Mouse (Mus musculus) thymus, adult 2 months (tissue): ENCODE data around the gene Elof1. TPM values are rescaled to one million over a fixed set of nuclear protein-coding genes. Genes with fewer than 3 reads are reported as not detected.

ENCODE experiments used
- DNase-seq: peaks from one replicate; pipeline ENCODE4 v3.0.0; 2021
- H3K27ac ChIP-seq: fragments of 200-500 bp; 2 replicates; pipeline ENCODE4 v1.5.1; 2012; ENCODE audit warnings: low read length, control low read depth; ENCODE audit not compliant: control insufficient read depth, insufficient read depth
- H3K27me3 ChIP-seq: fragments of 200-500 bp; 2 replicates; pipeline ENCODE4 v1.6.1; 2012; ENCODE audit warnings: mild to moderate bottlenecking, low read length, moderate library complexity, mixed read lengths; ENCODE audit not compliant: control insufficient read depth, insufficient read depth
- H3K36me3 ChIP-seq: fragments of 200-500 bp; 2 replicates; pipeline ENCODE4 v1.6.1; 2012; ENCODE audit warnings: mild to moderate bottlenecking, low read length, moderate library complexity; ENCODE audit not compliant: control insufficient read depth, insufficient read depth
- H3K4me1 ChIP-seq: fragments of 200-500 bp; replicated peaks from 2 replicates; pipeline ENCODE4 v1.6.1; 2012; ENCODE audit warnings: low read length; ENCODE audit not compliant: control insufficient read depth, insufficient read depth
- H3K4me3 ChIP-seq: fragments of 200-500 bp; 2 replicates; pipeline ENCODE4 v1.5.1; 2012; ENCODE audit warnings: mild to moderate bottlenecking, low read length, control low read depth, moderate library complexity; ENCODE audit not compliant: control insufficient read depth, insufficient read depth
- CTCF ChIP-seq: fragments of 200-500 bp; IDR thresholded peaks from 2 replicates; pipeline ENCODE4 v1.5.1; 2012; ENCODE audit warnings: mild to moderate bottlenecking, control low read depth, low read length, moderate library complexity, borderline replicate concordance; ENCODE audit not compliant: control insufficient read depth, poor library complexity, insufficient read depth; ENCODE audit errors: extremely low read depth
- POLR2A ChIP-seq: fragments of 200-500 bp; IDR thresholded peaks from 2 replicates; pipeline ENCODE4 v1.6.1; 2012; ENCODE audit warnings: mild to moderate bottlenecking, low read length, control low read depth, moderate library complexity; ENCODE audit not compliant: control insufficient read depth, poor library complexity, insufficient read depth; ENCODE audit errors: extremely low read depth
- WGBS: fragments of 180-500 bp; shearing (Covaris S2); methylation state at CpG from one replicate; pipeline ENCODE4 v1.1.7; 2018; 5-methylcytosine and 5-hydroxymethylcytosine counted together
- polyA plus RNA-seq: library from polyadenylated mRNA; depleted of rRNA; stranded (reverse); fragments of >200 nt; gene quantifications from 2 replicates; pipeline ENCODE4 v1.2.3, GENCODE M21; 2012

Gene Elof1
- polyA plus RNA-seq, 1 experiment = 205 TPM

DNA sequence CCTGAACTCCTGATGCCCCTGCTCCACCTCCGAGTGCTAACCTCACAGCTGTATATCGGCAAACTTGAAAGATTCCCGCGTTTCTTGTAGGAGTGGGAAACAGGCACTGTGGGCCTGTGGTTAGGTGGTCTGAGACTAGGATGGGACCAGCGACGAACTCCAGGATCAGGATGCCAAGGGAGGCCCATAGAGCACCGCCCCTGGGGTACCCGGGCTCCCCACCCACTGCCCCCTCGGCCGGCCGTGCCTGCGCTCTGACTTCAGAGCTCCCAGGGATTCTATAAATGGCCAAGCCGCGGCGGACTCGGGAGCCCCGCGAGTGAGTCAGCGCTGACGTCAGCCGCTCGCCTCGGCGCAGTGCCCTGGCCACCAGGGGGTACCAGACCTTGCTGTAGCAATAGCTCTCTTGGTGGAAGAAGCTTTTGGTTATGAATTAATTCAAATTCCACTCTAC is 21.1 kb downstream of the Elof1 start:
- no peak for TF ChIP-seq POLR2A
- TF ChIP-seq CTCF = peak; percentile 87; the same call in 1 of the 2 replicates
- DNase-seq = peak; percentile 81
- Histone ChIP-seq H3K4me3 (no peak overlapping the region), H3K36me3 (no peaks in the 10 kb centered on the region), H3K4me1 (peaks cover 3% of the 10 kb centered on the region; the same call in 1 of the 2 replicates), H3K27ac (no peak overlapping the region), H3K27me3 (no peaks in the 10 kb centered on the region; the same call in 1 of the 2 replicates)
- 1% methylated on average over 24 of the region's 24 CpGs for WGBS

DNA sequence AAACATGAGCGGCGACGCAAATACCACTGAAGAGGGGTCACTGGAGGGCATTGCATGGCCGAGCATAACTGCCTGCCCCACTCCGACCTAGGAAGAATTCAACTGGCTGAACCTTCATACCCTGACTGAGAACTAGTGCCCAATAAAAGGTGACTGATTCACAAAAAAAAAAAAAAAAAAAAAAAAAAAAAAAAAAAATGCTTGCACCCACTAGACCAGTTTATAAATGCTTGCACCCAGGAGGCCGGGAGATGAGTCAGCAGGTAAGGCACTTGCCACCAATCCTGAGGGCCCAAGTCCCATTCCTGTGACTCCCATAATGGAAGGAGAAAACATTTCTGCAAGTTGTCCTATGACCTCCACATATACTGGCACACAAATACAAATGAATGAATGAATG is 24.2 kb downstream of the Elof1 start:
- Histone ChIP-seq H3K4me1 (peaks cover 3% of the 10 kb centered on the region; the same call in 1 of the 2 replicates), H3K27me3 (no peaks in the 10 kb centered on the region), H3K36me3 (no peaks in the 10 kb centered on the region), H3K27ac (no peak overlapping the region), H3K4me3 (no peak overlapping the region)
- 89% methylated on average over 6 of the region's 6 CpGs for WGBS
- TF ChIP-seq CTCF (no peak), POLR2A (no peak)
- no peak for DNase-seq

GRCm38 (mm10) chr9:22089986-22090385 is 27.0 kb downstream of the Elof1 start:
- DNase-seq = no peak
- 91% methylated on average over 7 of the region's 7 CpGs for WGBS
- Histone ChIP-seq H3K4me3 (no peak overlapping the region), H3K4me1 (peaks cover 5% of the 10 kb centered on the region), H3K36me3 (no peaks in the 10 kb centered on the region), H3K27me3 (no peaks in the 10 kb centered on the region), H3K27ac (no peak overlapping the region)
- TF ChIP-seq CTCF (no peak), POLR2A (no peak)

DNA sequence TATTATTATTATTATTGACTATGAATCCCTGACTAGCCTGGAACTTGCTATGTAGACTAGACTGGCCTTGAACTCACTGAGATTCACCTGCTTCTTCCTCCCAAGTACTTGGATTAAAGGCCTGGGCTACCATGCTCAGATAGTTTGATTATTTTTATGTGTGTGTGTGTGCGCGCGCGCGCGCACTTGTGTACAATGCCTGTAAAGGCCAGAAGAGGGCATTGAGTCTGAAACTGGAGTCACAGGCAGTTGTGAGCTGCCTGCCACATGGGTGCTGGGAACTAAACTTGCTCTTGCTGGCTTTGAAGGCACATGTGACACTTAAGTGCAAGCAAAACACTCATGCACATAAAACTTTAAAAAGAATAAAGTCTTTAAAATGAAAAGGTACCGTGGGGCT is 27.7 kb downstream of the Elof1 start:
- 98% methylated on average over 7 of the region's 7 CpGs for WGBS
- DNase-seq = no peak
- Histone ChIP-seq H3K27ac (no peak overlapping the region), H3K36me3 (no peaks in the 10 kb centered on the region), H3K27me3 (no peaks in the 10 kb centered on the region), H3K4me3 (no peak overlapping the region), H3K4me1 (peaks cover 5% of the 10 kb centered on the region)
- no peak for TF ChIP-seq POLR2A
- TF ChIP-seq CTCF = no peak

- no peak for DNase-seq
- TF ChIP-seq CTCF (no peak), POLR2A (no peak)
- no peak overlapping the region for H3K27ac ChIP-seq
- WGBS = 89% methylated on average over 2 of the region's 2 CpGs
- no peaks in the 10 kb centered on the region for H3K36me3 ChIP-seq
- H3K4me1 ChIP-seq = peaks cover 5% of the 10 kb centered on the region
- H3K27me3 ChIP-seq = no peaks in the 10 kb centered on the region
- no peak overlapping the region for H3K4me3 ChIP-seq
Observed at GRCm38 (mm10) chr9:22087034-22087618, 29.8 kb downstream of the Elof1 start.

GRCm38 (mm10) chr9:22086012-22086411 is 31.0 kb downstream of the Elof1 start:
- Histone ChIP-seq H3K27ac (no peak overlapping the region), H3K4me3 (no peak overlapping the region), H3K27me3 (no peaks in the 10 kb centered on the region), H3K36me3 (no peaks in the 10 kb centered on the region), H3K4me1 (peaks cover 5% of the 10 kb centered on the region)
- TF ChIP-seq POLR2A (no peak), CTCF (no peak)
- DNase-seq = no peak
- WGBS = 93% methylated on average over 6 of the region's 6 CpGs
